ENCODE assay signal across 9 mouse cellular contexts in the genomic region with DNA sequence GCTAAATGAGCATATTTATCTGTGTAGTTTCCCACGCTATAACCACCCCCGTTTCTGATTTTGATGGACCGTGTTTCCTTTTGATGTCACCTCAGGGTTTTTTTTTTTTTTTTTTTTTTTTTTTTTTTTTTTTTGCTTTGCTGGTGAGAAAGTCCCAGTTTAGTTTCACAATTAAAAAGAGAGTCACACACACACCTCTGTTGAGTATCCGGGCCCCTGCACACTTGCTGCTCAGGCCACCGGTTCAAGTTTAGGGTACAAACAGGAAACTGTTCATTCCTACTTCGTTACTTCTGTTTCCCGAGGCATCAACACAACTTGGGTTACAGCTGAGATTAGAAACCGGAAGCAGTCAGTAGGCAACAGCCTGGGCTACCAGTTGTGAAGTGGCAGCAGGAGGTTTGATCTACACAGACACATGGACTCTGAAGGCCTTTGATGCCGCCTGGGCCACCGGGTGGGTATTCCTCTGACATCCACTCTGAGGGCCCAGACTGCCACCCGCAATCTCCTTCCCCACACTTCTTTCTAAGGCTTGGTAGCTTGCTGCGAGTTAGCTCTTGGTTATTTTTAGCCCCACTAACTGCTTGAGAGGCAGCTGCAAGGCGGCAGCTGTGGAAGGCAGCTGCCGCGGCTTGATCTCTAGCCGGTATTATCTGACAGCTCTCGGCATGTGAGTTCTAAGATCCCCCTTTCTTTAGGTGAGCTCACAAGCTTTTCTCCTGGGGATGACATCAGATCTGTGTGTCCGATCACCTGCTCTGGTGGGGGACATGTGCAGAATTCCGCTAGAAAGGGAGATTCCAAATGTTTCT. TPM values are rescaled to one million over a fixed set of nuclear protein-coding genes. Genes with fewer than 3 reads are reported as not detected.
DNase-seq lines count a peak whose midpoint lies in the region; ATAC-seq and TF ChIP-seq lines count a peak whose summit lies in the region.
"Had no signal": no experiment of that assay in that cellular context is flagged by ENCODE, and none has a peak within 500 bp of the region (broad histone marks: within the 10 kb centered on the region; RNA-seq: fewer than 3 reads in every experiment).

No protein-coding gene starts in this region.

- no peak for ATAC-seq in liver, embryonic 11.5 days (replicated peaks; ENCODE audit: low FRiP score)
- ATAC-seq in neural tube, embryonic 15.5 days (ENCODE audit: low FRiP score): no peak

- no peaks in the 10 kb centered on the region for H3K36me3 ChIP-seq in testis, adult 2 months (ENCODE audit: control insufficient read depth, insufficient read depth, low read length)
- no peaks in the 10 kb centered on the region for H3K36me3 ChIP-seq in liver, embryonic 11.5 days (ENCODE audit: control insufficient read depth, insufficient read depth, low read length)
- no peaks in the 10 kb centered on the region for H3K36me3 ChIP-seq in neural tube, embryonic 15.5 days
- H3K36me3 ChIP-seq: embryonic facial prominence, embryonic 12.5 days had no signal

- no peak for DNase-seq in testis, postnatal 10 days (ENCODE audit: low spot score)
- DNase-seq in gastrocnemius, postnatal 10 days: peak; percentile 33
- DNase-seq in liver, embryonic 11.5 days (ENCODE audit: low spot score): no peak
- DNase-seq in Muller cell, postnatal 12 days (ENCODE audit: inconsistent ontology term): no peak
- DNase-seq in layer of hippocampus, postnatal 14 days (ENCODE audit: low spot score in 2 of 2): no peak
- no peak for DNase-seq in left cerebral cortex, postnatal 4 days

- no peak overlapping the region for H3K27ac ChIP-seq in testis, adult 2 months (ENCODE audit: control insufficient read depth, insufficient read depth, low read depth, low read length)
- H3K27ac ChIP-seq in liver, embryonic 11.5 days (ENCODE audit: low read depth, low read length): no peak overlapping the region
- H3K27ac ChIP-seq in neural tube, embryonic 15.5 days (replicated peaks): peak overlapping the region; percentile 54
- H3K27ac ChIP-seq: embryonic facial prominence, embryonic 12.5 days had no signal

- no peak for TF ChIP-seq CTCF in testis, adult 2 months (IDR thresholded peaks at IDR 0.05; ENCODE audit: control insufficient read depth, insufficient read depth, insufficient replicate concordance, low read depth, low read length)

- no peak overlapping the region; the same call in 1 of the 2 replicates for H3K9ac ChIP-seq in liver, embryonic 11.5 days (ENCODE audit: low read depth, low read length)
- H3K9ac ChIP-seq in neural tube, embryonic 15.5 days (replicated peaks): no peak overlapping the region
- H3K9ac ChIP-seq: embryonic facial prominence, embryonic 12.5 days had no signal

- no peaks in the 10 kb centered on the region for H3K27me3 ChIP-seq in testis, adult 2 months (ENCODE audit: control insufficient read depth, insufficient read depth, low read length)
- no peaks in the 10 kb centered on the region for H3K27me3 ChIP-seq in liver, embryonic 11.5 days (replicated peaks; ENCODE audit: control insufficient read depth, insufficient read depth, low read length)
- H3K27me3 ChIP-seq in neural tube, embryonic 15.5 days (replicated peaks): 0 out of 2 replicates have a peak, but pooled peaks cover 3% of the 10 kb centered on the region
- H3K27me3 ChIP-seq: embryonic facial prominence, embryonic 12.5 days had no signal

- H3K4me3 ChIP-seq in testis, adult 2 months (ENCODE audit: control insufficient read depth, low read depth, low read length): peak overlapping the region; percentile 64
- H3K4me3 ChIP-seq in liver, embryonic 11.5 days (ENCODE audit: low read depth, low read length): no peak overlapping the region
- no peak overlapping the region for H3K4me3 ChIP-seq in neural tube, embryonic 15.5 days (replicated peaks)
- H3K4me3 ChIP-seq: embryonic facial prominence, embryonic 12.5 days had no signal

- peaks cover 3% of the 10 kb centered on the region for H3K4me1 ChIP-seq in testis, adult 2 months (ENCODE audit: control insufficient read depth, insufficient read depth, low read length)
- H3K4me1 ChIP-seq in liver, embryonic 11.5 days (replicated peaks; ENCODE audit: control insufficient read depth, insufficient read depth, low read length): peaks cover 9% of the 10 kb centered on the region
- H3K4me1 ChIP-seq in neural tube, embryonic 15.5 days: peaks cover 38% of the 10 kb centered on the region

- intact Hi-C loops in left cerebral cortex, postnatal 4 days (cut with DNase I): no loop called here

- peak overlapping the region; percentile 37 for H3K4me2 ChIP-seq in liver, embryonic 11.5 days
- no peak overlapping the region for H3K4me2 ChIP-seq in neural tube, embryonic 15.5 days
- H3K4me2 ChIP-seq: embryonic facial prominence, embryonic 12.5 days had no signal

- no peak for TF ChIP-seq POLR2A in testis, adult 2 months (IDR thresholded peaks at IDR 0.05; ENCODE audit: control insufficient read depth, low read depth, low read length)

- no peaks in the 10 kb centered on the region for H3K9me3 ChIP-seq in liver, embryonic 11.5 days (ENCODE audit: control insufficient read depth, low read length)
- H3K9me3 ChIP-seq in neural tube, embryonic 15.5 days (replicated peaks): no peaks in the 10 kb centered on the region
- H3K9me3 ChIP-seq: embryonic facial prominence, embryonic 12.5 days had no signal

- WGBS in liver, embryonic 11.5 days: 29% methylated on average over 19 of the region's 19 CpGs
- 46% methylated on average over 19 of the region's 19 CpGs for WGBS in neural tube, embryonic 15.5 days

RNA-seq across cellular contexts. Expression of gene Cdk5r1, which starts 31.7 kb away (rescaled TPM):
- polyA plus RNA-seq in testis, adult 2 months (2012; rRNA removed): 1.1 and 2.0 TPM in 2 replicates
- total RNA-seq in gastrocnemius, postnatal 10 days (2021): 1 to 10 TPM; 5.5 to 7.2 TPM
- polyA plus RNA-seq in liver, embryonic 11.5 days (2014; fragmentation: Nextera tagmentation; extraction: Ambion mirVana): 0.68 and 0.77 TPM in 2 replicates
- 69.6 and 82.7 TPM in 2 replicates for polyA plus RNA-seq in neural tube, embryonic 15.5 days (2015; fragmentation: Nextera tagmentation; extraction: Ambion mirVana)
- 100 to 1,000 TPM; 233 to 258 TPM for total RNA-seq in layer of hippocampus, postnatal 14 days (2021)
- total RNA-seq in left cerebral cortex, postnatal 4 days (2021): 100 to 1,000 TPM; 380 to 382 TPM

Comparison
In these comparisons a context has a peak if more than half of its experiments do, and no peak if none do; other contexts are left out.
1. RNA of gene Cdk5r1, which starts 31.7 kb away (total RNA-seq): 380 to 382 TPM in left cerebral cortex, postnatal 4 days and 233 to 258 TPM in layer of hippocampus, postnatal 14 days; 5.5 to 7.2 TPM in gastrocnemius, postnatal 10 days; every median in the first group is over 10 times any median in the second.